ENCODE assay signal across 20 mouse cellular contexts in the genomic region with DNA sequence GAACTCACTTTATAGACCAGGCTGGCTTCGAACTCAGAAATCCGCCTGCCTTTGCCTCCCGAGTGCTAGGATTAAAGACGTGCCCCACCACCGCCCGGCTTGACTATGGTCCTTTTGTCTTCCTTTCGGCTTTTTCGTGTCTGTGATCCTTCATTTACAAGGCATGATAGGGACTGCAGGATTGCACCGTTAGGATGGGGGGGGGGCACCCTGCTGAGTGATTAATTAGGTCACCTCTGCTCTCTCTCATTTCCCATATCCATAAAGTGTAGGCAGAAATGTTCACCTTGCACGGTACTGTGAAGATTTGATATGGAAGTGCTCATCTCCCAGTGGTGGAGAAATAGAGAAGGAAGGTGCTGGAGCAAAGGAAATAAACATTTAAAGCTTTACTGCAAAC. TPM values are rescaled to one million over a fixed set of nuclear protein-coding genes. Genes with fewer than 3 reads are reported as not detected.
DNase-seq lines count a peak whose midpoint lies in the region; ATAC-seq and TF ChIP-seq lines count a peak whose summit lies in the region.
"Had no signal": no experiment of that assay in that cellular context is flagged by ENCODE, and none has a peak within 500 bp of the region (broad histone marks: within the 10 kb centered on the region; RNA-seq: fewer than 3 reads in every experiment).

No protein-coding gene starts in this region.

- 50% methylated on average over 10 of the region's 10 CpGs for WGBS in hindbrain, postnatal 0 days
- WGBS in hindbrain, embryonic 12.5 days: 58% methylated on average over 10 of the region's 10 CpGs
- 43% methylated on average over 10 of the region's 10 CpGs for WGBS in midbrain, postnatal 0 days
- 48% methylated on average over 10 of the region's 10 CpGs for WGBS in midbrain, embryonic 15.5 days

- no peak for TF ChIP-seq CTCF in hindbrain, postnatal 0 days (IDR thresholded peaks at IDR 0.05; ENCODE audit: low read depth)
- TF ChIP-seq CTCF in midbrain, postnatal 0 days (IDR thresholded peaks at IDR 0.05): no peak

- H3K9ac ChIP-seq in hindbrain, postnatal 0 days (replicated peaks; ENCODE audit: low read length): no peak overlapping the region
- no peak overlapping the region for H3K9ac ChIP-seq in hindbrain, embryonic 12.5 days
- H3K9ac ChIP-seq in midbrain, postnatal 0 days (replicated peaks; ENCODE audit: low read length, poor library complexity, severe bottlenecking): no peak overlapping the region
- no peak overlapping the region for H3K9ac ChIP-seq in midbrain, embryonic 15.5 days
- H3K9ac ChIP-seq: embryonic facial prominence, embryonic 13.5 days; forebrain, embryonic 12.5 days; hindbrain, embryonic 15.5 days had no signal

- no peak overlapping the region for H3K27ac ChIP-seq in hindbrain, postnatal 0 days
- H3K27ac ChIP-seq in hindbrain, embryonic 12.5 days: no peak overlapping the region
- H3K27ac ChIP-seq in midbrain, postnatal 0 days (ENCODE audit: low read depth, low read length): no peak overlapping the region
- H3K27ac ChIP-seq in midbrain, embryonic 15.5 days: no peak overlapping the region
- H3K27ac ChIP-seq: embryonic facial prominence, embryonic 13.5 days; forebrain, embryonic 12.5 days; heart, embryonic 10.5 days; hindbrain, embryonic 10.5 days; hindbrain, embryonic 15.5 days had no signal

- ATAC-seq in cerebellum, adult (ENCODE audit: insufficient number of reproducible peaks, low FRiP score, low TSS enrichment): no peak
- no peak for ATAC-seq in hindbrain, postnatal 0 days
- ATAC-seq in hindbrain, embryonic 12.5 days (ENCODE audit: low FRiP score): no peak
- no peak for ATAC-seq in midbrain, postnatal 0 days (ENCODE audit: low FRiP score)
- no peak for ATAC-seq in midbrain, embryonic 15.5 days (replicated peaks)
- ATAC-seq: activated CD4-positive, CD25-positive, alpha-beta regulatory T cell, adult 4 months; forebrain, embryonic 16.5 days; inflammation-experienced regulatory T-cells, adult 6 months; intestine, postnatal 0 days had no signal

- no peaks in the 10 kb centered on the region for H3K27me3 ChIP-seq in hindbrain, postnatal 0 days (ENCODE audit: insufficient read depth, low read length)
- H3K27me3 ChIP-seq in hindbrain, embryonic 12.5 days: no peaks in the 10 kb centered on the region
- no peaks in the 10 kb centered on the region for H3K27me3 ChIP-seq in midbrain, postnatal 0 days (ENCODE audit: insufficient read depth, low read length)
- H3K27me3 ChIP-seq in midbrain, embryonic 15.5 days (replicated peaks): no peaks in the 10 kb centered on the region
- H3K27me3 ChIP-seq: embryonic facial prominence, embryonic 13.5 days; forebrain, embryonic 12.5 days; hindbrain, embryonic 15.5 days had no signal

- H3K4me1 ChIP-seq in hindbrain, postnatal 0 days (ENCODE audit: insufficient read depth, low read length): no peaks in the 10 kb centered on the region
- no peaks in the 10 kb centered on the region for H3K4me1 ChIP-seq in hindbrain, embryonic 12.5 days
- H3K4me1 ChIP-seq in midbrain, postnatal 0 days (ENCODE audit: insufficient read depth, low read length): no peaks in the 10 kb centered on the region
- no peaks in the 10 kb centered on the region for H3K4me1 ChIP-seq in midbrain, embryonic 15.5 days
- H3K4me1 ChIP-seq: forebrain, embryonic 12.5 days had no signal

- H3K9me3 ChIP-seq in hindbrain, postnatal 0 days (ENCODE audit: low read length): no peaks in the 10 kb centered on the region
- H3K9me3 ChIP-seq in hindbrain, embryonic 12.5 days (replicated peaks): no peaks in the 10 kb centered on the region
- H3K9me3 ChIP-seq in midbrain, postnatal 0 days (ENCODE audit: low read length): no peaks in the 10 kb centered on the region
- H3K9me3 ChIP-seq in midbrain, embryonic 15.5 days: no peaks in the 10 kb centered on the region
- H3K9me3 ChIP-seq: embryonic facial prominence, embryonic 13.5 days; forebrain, embryonic 12.5 days; heart, embryonic 10.5 days; hindbrain, embryonic 10.5 days; hindbrain, embryonic 15.5 days had no signal

- no peaks in the 10 kb centered on the region for H3K36me3 ChIP-seq in hindbrain, postnatal 0 days (ENCODE audit: insufficient read depth, low read length)
- no peaks in the 10 kb centered on the region for H3K36me3 ChIP-seq in hindbrain, embryonic 12.5 days
- H3K36me3 ChIP-seq in midbrain, postnatal 0 days (ENCODE audit: insufficient read depth, low read length): no peaks in the 10 kb centered on the region
- H3K36me3 ChIP-seq in midbrain, embryonic 15.5 days (replicated peaks): no peaks in the 10 kb centered on the region
- H3K36me3 ChIP-seq: embryonic facial prominence, embryonic 13.5 days; forebrain, embryonic 12.5 days; heart, embryonic 10.5 days; hindbrain, embryonic 10.5 days; hindbrain, embryonic 15.5 days had no signal

- DNase-seq in cerebellum, postnatal 14 days: peak; percentile 43 to 70
- peak; percentile 18 for DNase-seq in hindbrain, postnatal 0 days (ENCODE audit: low spot score)
- peak; percentile 9 for DNase-seq in midbrain, postnatal 0 days (ENCODE audit: low spot score)
- peak; percentile 68 for DNase-seq in retina, postnatal 1 day
- DNase-seq in T-cell, adult 2 months (ENCODE audit: low spot score): no peak
- DNase-seq: adrenal gland, postnatal 14 days; gastrocnemius, postnatal 10 days; heart, adult 18-20 months had no signal

- no peak overlapping the region for H3K4me2 ChIP-seq in hindbrain, postnatal 0 days (ENCODE audit: low read depth, low read length)
- no peak overlapping the region for H3K4me2 ChIP-seq in hindbrain, embryonic 12.5 days (replicated peaks)
- H3K4me2 ChIP-seq in midbrain, postnatal 0 days (ENCODE audit: low read depth, low read length, poor library complexity, severe bottlenecking): no peak overlapping the region
- H3K4me2 ChIP-seq in midbrain, embryonic 15.5 days: no peak overlapping the region
- H3K4me2 ChIP-seq: embryonic facial prominence, embryonic 13.5 days; forebrain, embryonic 12.5 days; hindbrain, embryonic 15.5 days had no signal

- H3K4me3 ChIP-seq in hindbrain, postnatal 0 days (ENCODE audit: low read length): no peak overlapping the region
- no peak overlapping the region for H3K4me3 ChIP-seq in hindbrain, embryonic 12.5 days
- H3K4me3 ChIP-seq in midbrain, postnatal 0 days (ENCODE audit: low read depth, low read length): no peak overlapping the region
- H3K4me3 ChIP-seq in midbrain, embryonic 15.5 days: no peak overlapping the region
- H3K4me3 ChIP-seq: embryonic facial prominence, embryonic 13.5 days; forebrain, embryonic 12.5 days; heart, embryonic 10.5 days; hindbrain, embryonic 10.5 days; hindbrain, embryonic 15.5 days had no signal

RNA-seq across cellular contexts. Expression of a gene that starts 13.0 kb away (rescaled TPM):
- 85.7 and 111 TPM in 2 replicates for total RNA-seq in hindbrain, postnatal 0 days (2014; rRNA removed)
- 90.5 and 97.5 TPM in 2 replicates for polyA plus RNA-seq in hindbrain, postnatal 0 days (2015; fragmentation: Nextera tagmentation; extraction: Ambion mirVana)
- 101 and 110 TPM in 2 replicates for polyA plus RNA-seq in hindbrain, embryonic 12.5 days (2016; fragmentation: Nextera tagmentation; extraction: Ambion mirVana)
- 102 and 128 TPM in 2 replicates for total RNA-seq in midbrain, postnatal 0 days (2014; rRNA removed)
- 84.2 and 87.1 TPM in 2 replicates for polyA plus RNA-seq in midbrain, postnatal 0 days (2015; fragmentation: Nextera tagmentation; extraction: Ambion mirVana)
- 79.1 and 83.7 TPM in 2 replicates for polyA plus RNA-seq in midbrain, embryonic 15.5 days (2015; fragmentation: Nextera tagmentation; extraction: Ambion mirVana)
